Comparison of ENCODE assay signal across 1 mouse cellular context in the genomic region with DNA sequence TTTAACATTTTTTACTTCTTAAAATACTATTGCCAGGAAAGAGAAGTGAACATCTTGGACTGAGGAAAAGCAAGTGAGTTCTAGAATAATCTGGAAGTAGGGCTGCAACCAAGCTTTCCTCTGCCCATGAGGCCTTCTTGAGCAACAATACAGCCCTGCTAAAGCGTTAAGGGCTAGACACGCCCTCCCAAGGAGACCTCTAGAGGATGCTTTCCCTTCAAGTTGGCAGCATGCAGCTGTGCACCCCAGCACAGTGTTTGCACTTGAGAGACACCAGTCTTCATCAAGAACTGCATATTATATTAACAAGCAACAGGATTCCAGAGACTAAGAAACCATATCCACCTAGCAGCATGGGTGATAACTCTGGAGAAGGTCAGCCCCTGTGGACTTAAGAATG. TPM values are rescaled to one million over a fixed set of nuclear protein-coding genes. Genes with fewer than 3 reads are reported as not detected.
"Had no signal": no experiment of that assay in that cellular context is flagged by ENCODE, and none has a peak within 500 bp of the region (broad histone marks: within the 10 kb centered on the region; RNA-seq: fewer than 3 reads in every experiment).

No protein-coding gene starts in this region.

RNA-seq across cellular contexts. Expression of gene Prkd1, which starts 22.8 kb away (rescaled TPM):
- total RNA-seq: neutrophil, adult 5-6 weeks had no signal
